Mouse (Mus musculus): ENCODE measurements around the gene Ltk.
"Not testable (repeated sequence)": the region's sequence is repeated elsewhere in the genome, so short reads cannot be mapped to it uniquely, and the experiment has no call there.

DNA sequence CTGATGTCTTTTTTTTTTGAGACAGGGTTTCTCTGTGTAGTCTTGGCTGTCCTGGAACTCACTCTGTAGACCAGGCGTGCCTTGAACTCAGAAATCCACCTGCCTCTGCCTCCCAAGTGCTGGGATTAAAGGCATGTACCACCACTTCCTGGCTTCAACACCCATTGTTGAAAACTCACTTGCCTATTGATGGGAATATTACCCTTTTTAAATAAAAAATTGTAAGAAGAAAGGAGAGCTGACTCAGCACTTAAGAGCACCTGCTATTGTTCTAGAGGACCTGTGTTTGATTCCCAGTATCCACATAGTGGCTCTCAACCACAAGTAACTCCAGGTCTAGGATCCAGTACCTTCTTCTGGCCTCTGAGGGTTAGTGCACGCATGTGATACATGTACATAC is 44.4 kb downstream of the Ltk start:
- TF ChIP-seq CTCF (IDR thresholded peaks at IDR 0.05; ENCODE audit: low read depth, low read length); POLR2A (IDR thresholded peaks at IDR 0.05; ENCODE audit: borderline replicate concordance, low read depth, low read length): not testable (repeated sequence)
